Mouse (Mus musculus): ENCODE results near the gene Cfap299.

GRCm38 (mm10) chr5:98575471-98575834 is 246.3 kb downstream of the Cfap299 start:
- TF ChIP-seq CTCF (IDR thresholded peaks at IDR 0.05; ENCODE audit: insufficient read depth, low read depth, low read length) (no peak), POLR2A (IDR thresholded peaks at IDR 0.05; ENCODE audit: insufficient read depth, low read depth, low read length) (no peak)

All from olfactory bulb, adult 2 months (tissue).